In genomic region chr5:136421316-136421715, GRCm38 (mm10) we compare ENCODE assay signal across 11 mouse cellular contexts.
"Had no signal": no experiment of that assay in that cellular context is flagged by ENCODE, and none has a peak within 500 bp of the region (broad histone marks: within the 10 kb centered on the region; RNA-seq: fewer than 3 reads in every experiment).

No protein-coding gene starts in this region.

- H3K4me2 ChIP-seq: limb, embryonic 13.5 days; liver, embryonic 11.5 days; midbrain, embryonic 13.5 days; neural tube, embryonic 15.5 days had no signal

- H3K4me1 ChIP-seq: neural tube, embryonic 15.5 days had no signal

- DNase-seq: kidney, adult 11 months; kidney, postnatal 10 days; kidney, postnatal 4 days; left cerebral cortex, postnatal 4 days; lung, postnatal 4 days; right cerebral cortex, postnatal 25 days had no signal

- H3K4me3 ChIP-seq: layer of hippocampus, adult 2 months; limb, embryonic 13.5 days; midbrain, embryonic 13.5 days; neural tube, embryonic 15.5 days had no signal

- ATAC-seq: midbrain, embryonic 13.5 days had no signal

- H3K9ac ChIP-seq: limb, embryonic 13.5 days; midbrain, embryonic 13.5 days; neural tube, embryonic 15.5 days had no signal

- H3K27me3 ChIP-seq: midbrain, embryonic 13.5 days; neural tube, embryonic 15.5 days had no signal

- H3K27ac ChIP-seq: layer of hippocampus, adult 2 months; limb, embryonic 13.5 days; midbrain, embryonic 13.5 days; neural tube, embryonic 15.5 days had no signal

- H3K9me3 ChIP-seq: limb, embryonic 13.5 days; midbrain, embryonic 13.5 days; neural tube, embryonic 15.5 days had no signal

- H3K36me3 ChIP-seq: limb, embryonic 13.5 days; midbrain, embryonic 13.5 days; neural tube, embryonic 15.5 days had no signal
